Mouse (Mus musculus) C2C12 (cell line): ENCODE results near the gene Wfdc12.

Experiments
- CTCF ChIP-seq: IDR thresholded peaks from one replicate; pipeline ENCODE4 v1.5.1; 2011; ENCODE audit not compliant: control insufficient read depth, insufficient read depth, insufficient read length
- MAX ChIP-seq: IDR thresholded peaks from one replicate; pipeline ENCODE4 v1.6.1; 2011; ENCODE audit warnings: mild to moderate bottlenecking, control low read depth
- MYOD1 ChIP-seq: IDR thresholded peaks from one replicate; pipeline ENCODE4 v1.6.1; 2011; ENCODE audit warnings: low read depth; ENCODE audit not compliant: control insufficient read depth, insufficient read length
- MYOG ChIP-seq: IDR thresholded peaks from one replicate; pipeline ENCODE4 v1.6.1; 2011; ENCODE audit not compliant: control insufficient read depth, insufficient read length; ENCODE audit errors: extremely low read depth

DNA sequence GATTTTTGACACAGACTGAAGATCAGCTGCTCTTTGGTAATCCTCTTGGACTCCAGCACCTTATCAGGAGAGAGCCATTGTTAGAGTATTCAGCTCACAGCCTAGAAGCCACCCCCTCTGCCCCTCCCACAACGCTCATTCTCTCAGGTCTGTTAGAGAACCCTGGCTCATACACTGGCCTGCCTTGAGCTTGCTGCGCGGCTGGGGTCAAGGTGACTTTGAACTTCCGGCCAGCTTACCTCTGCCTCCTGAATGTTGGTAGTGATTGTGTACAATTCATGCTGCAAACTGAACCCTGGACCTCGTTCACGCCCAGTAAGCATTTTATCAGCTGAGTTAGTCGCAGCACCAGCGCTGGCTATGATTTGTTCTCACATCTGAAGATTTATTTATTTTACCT, 42.3 kb upstream of the Wfdc12 start:
- TF ChIP-seq MYOD1: no peak
- TF ChIP-seq CTCF: no peak
- no peak for TF ChIP-seq MYOG
- no peak for TF ChIP-seq MAX
